Mouse (Mus musculus): ENCODE data around the gene Nrsn2. TPM values are rescaled to one million over a fixed set of nuclear protein-coding genes. Genes with fewer than 3 reads are reported as not detected.

Nrsn2 gene
- polyA plus RNA-seq, 1 experiment from 2014 or later: 2.3 TPM

GRCm38 (mm10) chr2:152337591-152338212 is 38.7 kb downstream of the Nrsn2 start:
- no peak for ATAC-seq (ENCODE audit: insufficient number of reproducible peaks, insufficient read depth, low FRiP score, low TSS enrichment, low read depth)
- Histone ChIP-seq H3K36me3 (no peaks in the 10 kb centered on the region), H3K27ac (no peak overlapping the region), H3K9me3 (no peaks in the 10 kb centered on the region), H3K27me3 (peaks cover 10% of the 10 kb centered on the region; the same call in 1 of the 2 replicates), H3K4me3 (no peak overlapping the region), H3K4me2 (no peak overlapping the region), H3K4me1 (no peaks in the 10 kb centered on the region), H3K9ac (no peak overlapping the region)
- 86% methylated on average over 11 of the region's 11 CpGs for WGBS

DNA sequence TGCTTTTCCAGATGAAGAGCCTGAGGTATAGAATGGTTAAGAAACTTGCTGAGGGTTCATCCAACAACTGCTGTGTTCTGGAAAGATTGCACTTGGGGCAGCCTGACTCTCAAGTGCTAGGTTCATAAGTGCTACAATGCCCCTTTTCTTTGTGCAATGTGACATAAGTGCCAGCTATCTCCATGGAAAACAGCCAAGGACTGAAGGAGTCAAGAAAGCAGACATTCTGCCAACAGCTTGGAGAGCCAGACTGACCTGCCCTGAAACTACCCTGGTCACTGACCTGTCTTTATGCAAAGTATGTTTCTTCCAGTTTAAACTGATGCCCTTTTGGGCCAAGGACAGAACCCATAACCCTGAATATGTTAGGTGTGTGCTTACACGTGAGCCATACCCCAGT is 39.6 kb downstream of the Nrsn2 start:
- H3K4me2 ChIP-seq: no peak overlapping the region
- H3K9me3 ChIP-seq: no peaks in the 10 kb centered on the region
- peaks cover 2% of the 10 kb centered on the region; the same call in 1 of the 2 replicates for H3K27me3 ChIP-seq
- no peak for ATAC-seq (ENCODE audit: insufficient number of reproducible peaks, insufficient read depth, low FRiP score, low TSS enrichment, low read depth)
- H3K4me1 ChIP-seq: no peaks in the 10 kb centered on the region
- H3K4me3 ChIP-seq: no peak overlapping the region
- 89% methylated on average over 1 of the region's 1 CpGs for WGBS
- no peak overlapping the region for H3K9ac ChIP-seq
- no peak overlapping the region for H3K27ac ChIP-seq
- H3K36me3 ChIP-seq: no peaks in the 10 kb centered on the region

GRCm38 (mm10) chr2:152335289-152335820 is 41.1 kb downstream of the Nrsn2 start:
- no peak for ATAC-seq (ENCODE audit: insufficient number of reproducible peaks, insufficient read depth, low FRiP score, low TSS enrichment, low read depth)
- Histone ChIP-seq H3K9me3 (no peaks in the 10 kb centered on the region), H3K4me1 (peaks cover 14% of the 10 kb centered on the region), H3K4me2 (no peak overlapping the region), H3K4me3 (no peak overlapping the region), H3K36me3 (peaks cover 3% of the 10 kb centered on the region; the same call in 1 of the 2 replicates), H3K27me3 (no peaks in the 10 kb centered on the region), H3K27ac (no peak overlapping the region), H3K9ac (no peak overlapping the region)
- 57% methylated on average over 11 of the region's 11 CpGs for WGBS

- H3K4me2 ChIP-seq: no peak overlapping the region
- peaks cover 14% of the 10 kb centered on the region for H3K36me3 ChIP-seq
- no peak overlapping the region for H3K9ac ChIP-seq
- H3K9me3 ChIP-seq: no peaks in the 10 kb centered on the region
- H3K4me3 ChIP-seq: no peak overlapping the region
- WGBS: 68% methylated on average over 4 of the region's 4 CpGs
- H3K27ac ChIP-seq: no peak overlapping the region
- H3K27me3 ChIP-seq: no peaks in the 10 kb centered on the region
- ATAC-seq (ENCODE audit: insufficient number of reproducible peaks, insufficient read depth, low FRiP score, low TSS enrichment, low read depth): no peak
- H3K4me1 ChIP-seq: peaks cover 18% of the 10 kb centered on the region
Observed at GRCm38 (mm10) chr2:152333345-152334006, 43.0 kb downstream of the Nrsn2 start.

DNA sequence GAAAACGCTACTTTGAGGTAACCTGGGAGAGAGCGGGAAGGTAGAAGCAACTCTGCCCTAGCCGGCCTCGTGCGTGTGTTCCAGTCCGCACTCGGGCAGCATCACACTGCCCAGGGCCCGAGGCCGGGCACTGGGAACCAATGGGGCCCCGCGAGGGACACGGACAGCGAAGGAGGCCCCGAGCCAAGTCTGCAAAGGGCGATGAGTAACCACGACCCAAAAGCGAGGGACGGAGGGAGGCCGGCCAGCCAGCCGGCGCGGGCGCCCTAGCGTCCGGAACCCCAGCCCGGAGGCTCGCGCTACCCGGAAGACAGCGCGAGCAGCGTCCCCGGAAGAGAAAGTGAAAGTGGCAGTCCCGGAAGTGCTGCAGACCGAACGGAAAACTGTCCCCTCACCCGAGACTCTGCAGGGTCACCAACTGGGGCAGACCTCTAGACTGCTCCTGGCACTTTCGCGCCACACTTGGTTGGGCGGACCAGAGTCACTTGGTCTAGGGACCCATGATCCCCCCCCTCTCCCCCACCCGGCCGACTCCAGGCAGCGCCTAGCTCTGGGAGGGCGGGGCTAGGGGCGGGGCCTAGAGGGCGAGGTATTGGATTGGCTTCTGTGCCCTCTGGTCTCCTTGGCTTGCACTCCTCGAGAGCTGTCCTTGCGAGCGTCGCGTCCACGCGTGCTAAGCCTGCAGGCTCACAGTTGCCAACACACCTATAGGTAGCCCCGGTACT is 44.2 kb downstream of the Nrsn2 start, which contains the start of gene Rbck1:
Gene Rbck1 (minus strand): TSS at position 553 of the 725 bp plus-strand sequence.
- Histone ChIP-seq H3K9me3 (no peaks in the 10 kb centered on the region), H3K27me3 (no peaks in the 10 kb centered on the region), H3K4me2 (peak within 1 kb of the TSS; percentile 76), H3K36me3 (peaks cover 24% of the 10 kb centered on the region), H3K9ac (peak within 1 kb of the TSS; percentile 91), H3K27ac (peak within 1 kb of the TSS; percentile 79), H3K4me3 (peak within 1 kb of the TSS; percentile 82), H3K4me1 (peaks cover 21% of the 10 kb centered on the region)
- ATAC-seq (ENCODE audit: insufficient number of reproducible peaks, insufficient read depth, low FRiP score, low TSS enrichment, low read depth): peak; percentile 88
- WGBS: under 1% methylated on average over 54 of the region's 54 CpGs

DNA sequence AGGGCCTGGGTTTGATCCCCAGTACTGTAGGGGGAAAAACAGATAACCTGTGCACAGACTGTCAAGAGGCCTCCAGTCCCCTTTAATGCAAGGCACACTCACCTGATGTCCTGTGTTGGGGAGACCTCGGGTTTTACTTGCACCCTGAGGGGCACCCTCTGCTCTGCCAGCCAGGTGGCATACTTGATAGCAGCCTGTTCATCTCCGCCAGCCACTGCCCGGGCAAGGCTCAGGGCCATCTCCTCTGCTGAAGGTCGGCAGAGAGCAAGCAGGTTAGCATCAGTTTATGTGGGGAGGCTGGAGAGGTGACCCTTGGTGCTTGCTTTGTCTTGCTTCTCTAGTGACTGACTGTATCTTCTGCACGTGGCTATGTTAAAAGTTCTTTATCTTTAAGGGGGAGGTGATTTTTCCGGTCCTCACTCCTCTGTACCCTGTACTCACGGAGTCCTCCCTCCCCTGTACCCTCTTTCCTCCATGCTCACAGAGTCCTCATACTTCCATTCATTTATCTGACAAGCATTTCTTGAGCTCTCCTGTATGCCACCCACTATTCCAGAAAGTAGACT is 45.5 kb downstream of the Nrsn2 start:
- Histone ChIP-seq H3K4me3 (peak overlapping the region; percentile 82), H3K36me3 (peaks cover 37% of the 10 kb centered on the region), H3K9ac (peak overlapping the region; percentile 91), H3K27ac (no peak overlapping the region), H3K4me2 (peak overlapping the region; percentile 76), H3K4me1 (peaks cover 21% of the 10 kb centered on the region), H3K27me3 (no peaks in the 10 kb centered on the region), H3K9me3 (no peaks in the 10 kb centered on the region)
- ATAC-seq (ENCODE audit: insufficient number of reproducible peaks, insufficient read depth, low FRiP score, low TSS enrichment, low read depth): no peak
- WGBS: 65% methylated on average over 7 of the region's 7 CpGs

DNA sequence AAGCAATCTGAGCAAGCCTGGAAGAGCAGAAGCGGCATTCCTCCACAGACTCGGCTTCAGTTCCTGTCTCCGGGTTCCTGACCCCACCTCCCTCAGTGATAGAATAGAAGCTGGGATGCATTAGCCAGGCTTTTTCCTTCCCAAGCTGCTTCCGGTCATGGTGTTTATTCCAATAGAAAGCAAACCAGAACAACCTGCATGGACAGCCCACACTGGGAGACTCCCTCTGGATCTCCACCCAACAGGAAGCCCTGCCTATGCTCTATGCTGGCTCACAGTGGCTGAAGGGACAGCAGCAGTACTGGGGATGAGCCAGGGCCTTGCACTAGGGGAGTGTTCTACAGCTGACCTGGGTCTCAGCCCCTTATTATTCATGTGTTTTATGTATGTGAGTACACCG is 48.5 kb downstream of the Nrsn2 start:
- Histone ChIP-seq H3K9ac (no peak overlapping the region; the same call in 1 of the 2 replicates), H3K4me1 (peaks cover 21% of the 10 kb centered on the region), H3K36me3 (peaks cover 67% of the 10 kb centered on the region), H3K4me2 (no peak overlapping the region), H3K9me3 (no peaks in the 10 kb centered on the region), H3K27ac (no peak overlapping the region), H3K27me3 (no peaks in the 10 kb centered on the region), H3K4me3 (no peak overlapping the region)
- ATAC-seq (ENCODE audit: insufficient number of reproducible peaks, insufficient read depth, low FRiP score, low TSS enrichment, low read depth): no peak
- 47% methylated on average over 5 of the region's 5 CpGs for WGBS

DNA sequence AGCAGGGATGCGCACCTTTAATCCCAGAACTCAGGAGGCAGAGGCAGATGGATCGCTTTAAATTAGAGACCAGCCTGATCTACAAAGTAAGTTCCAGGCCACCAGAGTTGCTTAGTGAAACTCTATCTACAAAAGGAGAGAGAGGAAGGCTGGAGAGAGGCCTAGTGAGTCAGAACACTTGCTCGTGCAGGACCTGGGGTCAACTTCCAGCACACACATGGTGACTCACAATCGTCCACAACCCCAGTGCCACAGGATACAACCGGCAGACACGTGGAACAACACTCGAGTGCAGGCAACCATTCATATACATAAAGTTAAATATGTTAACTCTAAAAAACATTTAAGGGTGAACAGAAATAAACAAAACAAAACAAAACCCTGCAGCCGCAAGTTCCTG is 49.8 kb downstream of the Nrsn2 start:
- no peaks in the 10 kb centered on the region for H3K27me3 ChIP-seq
- no peak overlapping the region for H3K4me3 ChIP-seq
- peaks cover 20% of the 10 kb centered on the region for H3K4me1 ChIP-seq
- no peak overlapping the region for H3K4me2 ChIP-seq
- no peak overlapping the region for H3K27ac ChIP-seq
- peaks cover 80% of the 10 kb centered on the region for H3K36me3 ChIP-seq
- no peaks in the 10 kb centered on the region for H3K9me3 ChIP-seq
- no peak for ATAC-seq (ENCODE audit: insufficient number of reproducible peaks, insufficient read depth, low FRiP score, low TSS enrichment, low read depth)
- 85% methylated on average over 8 of the region's 8 CpGs for WGBS
- H3K9ac ChIP-seq: no peak overlapping the region

DNA sequence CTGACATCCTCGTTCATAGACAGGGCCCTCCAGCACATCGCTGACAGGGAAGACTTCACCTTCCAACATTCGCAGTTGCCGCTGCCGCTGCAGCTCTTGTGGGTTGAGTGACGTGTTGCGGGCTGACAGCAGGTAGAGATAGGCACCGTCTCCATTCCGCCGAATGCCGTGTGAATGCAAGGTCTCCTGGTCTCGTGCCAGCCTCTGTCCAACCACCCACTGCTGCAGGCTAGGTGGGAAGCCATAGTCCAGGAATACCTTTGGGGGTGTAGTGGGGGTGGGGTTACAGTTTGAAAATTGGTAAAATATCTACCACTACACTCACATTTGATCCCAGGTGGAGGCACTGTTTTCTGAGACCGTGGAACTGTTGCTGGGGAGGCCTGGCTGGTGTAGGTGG is 50.3 kb downstream of the Nrsn2 start:
- ATAC-seq (ENCODE audit: insufficient number of reproducible peaks, insufficient read depth, low FRiP score, low TSS enrichment, low read depth): no peak
- H3K27me3 ChIP-seq: no peaks in the 10 kb centered on the region
- H3K4me3 ChIP-seq: no peak overlapping the region
- no peak overlapping the region for H3K27ac ChIP-seq
- H3K9ac ChIP-seq: no peak overlapping the region
- H3K4me2 ChIP-seq: no peak overlapping the region
- WGBS: 94% methylated on average over 13 of the region's 13 CpGs
- peaks cover 15% of the 10 kb centered on the region for H3K4me1 ChIP-seq
- peaks cover 85% of the 10 kb centered on the region for H3K36me3 ChIP-seq
- no peaks in the 10 kb centered on the region for H3K9me3 ChIP-seq

DNA sequence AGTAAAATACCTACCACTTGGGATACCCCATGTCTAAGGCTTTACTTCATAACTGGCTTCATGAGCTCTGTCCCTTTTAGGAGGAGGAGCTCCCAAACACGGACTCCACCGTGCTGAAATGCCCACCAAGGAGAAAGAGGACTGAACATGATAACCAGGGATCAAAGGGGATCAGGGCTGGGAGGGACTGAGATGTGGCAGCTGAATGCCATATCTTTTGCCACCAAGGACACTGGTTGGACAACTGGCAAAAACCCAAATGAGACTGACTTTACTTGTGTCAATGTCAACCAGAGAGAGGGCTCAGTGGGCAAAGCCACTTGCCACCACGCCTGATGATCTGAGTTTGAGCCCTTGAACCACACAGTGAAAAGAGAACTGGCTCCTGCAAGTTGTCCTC is 51.6 kb downstream of the Nrsn2 start:
- H3K27me3 ChIP-seq: no peaks in the 10 kb centered on the region
- no peaks in the 10 kb centered on the region for H3K9me3 ChIP-seq
- 0 out of 2 replicates have a peak, but pooled peaks cover 2% of the 10 kb centered on the region for H3K4me1 ChIP-seq
- H3K27ac ChIP-seq: no peak overlapping the region
- H3K4me2 ChIP-seq: no peak overlapping the region
- peaks cover 95% of the 10 kb centered on the region for H3K36me3 ChIP-seq
- WGBS: 89% methylated on average over 3 of the region's 3 CpGs
- no peak overlapping the region for H3K4me3 ChIP-seq
- no peak overlapping the region for H3K9ac ChIP-seq
- no peak for ATAC-seq (ENCODE audit: insufficient number of reproducible peaks, insufficient read depth, low FRiP score, low TSS enrichment, low read depth)

DNA sequence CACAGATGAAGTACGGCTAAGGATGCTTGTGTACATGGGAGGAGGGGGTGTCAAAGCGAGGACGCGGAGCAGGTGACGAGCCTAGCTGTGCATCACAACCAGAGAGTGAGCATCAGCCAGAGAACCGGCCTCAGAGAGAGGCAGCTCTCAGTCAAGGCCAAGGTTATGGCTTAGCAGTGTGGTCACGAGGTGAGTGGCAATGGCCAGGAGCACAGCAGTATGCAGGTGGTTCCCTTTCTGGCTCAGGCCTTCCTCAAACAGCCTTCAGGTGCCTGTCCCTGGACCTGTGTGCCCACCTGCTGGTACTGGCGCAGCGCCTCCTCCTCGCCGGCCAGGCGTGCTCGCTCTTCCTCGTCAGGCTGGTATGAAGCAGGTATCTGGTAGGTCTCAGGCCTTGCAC is 52.5 kb downstream of the Nrsn2 start:
- peaks cover 98% of the 10 kb centered on the region for H3K36me3 ChIP-seq
- H3K27ac ChIP-seq: no peak overlapping the region
- no peak overlapping the region for H3K4me2 ChIP-seq
- no peaks in the 10 kb centered on the region for H3K27me3 ChIP-seq
- H3K9ac ChIP-seq: no peak overlapping the region
- WGBS: 97% methylated on average over 14 of the region's 14 CpGs
- H3K4me3 ChIP-seq: no peak overlapping the region
- no peaks in the 10 kb centered on the region for H3K9me3 ChIP-seq
- H3K4me1 ChIP-seq: 0 out of 2 replicates have a peak, but pooled peaks cover 2% of the 10 kb centered on the region
- no peak for ATAC-seq (ENCODE audit: insufficient number of reproducible peaks, insufficient read depth, low FRiP score, low TSS enrichment, low read depth)
